Mouse (Mus musculus) right cerebral cortex, postnatal 10 days (tissue): ENCODE data around the gene Dcaf11.
A peak's percentile ranks its signal among the peaks of the same experiment; 100 is the strongest.

Experiments used
- DNase-seq, 2 experiments: peaks; one replicate each; pipeline ENCODE4 v3.0.0; 2021; ENCODE audit warnings: low spot score in 2 of 2

Dcaf11 gene

GRCm38 (mm10) chr14:55584702-55585565 is 25.1 kb downstream of the Dcaf11 start, which contains the start of gene Emc9:
Gene Emc9, minus strand, starts transcription at chr14:55585302.
- DNase-seq = peak; percentile 77 to 78

GRCm38 (mm10) chr14:55585566-55585960 is 25.8 kb downstream of the Dcaf11 start:
- DNase-seq = no peak

- DNase-seq = no peak
These were observed 26.3 kb downstream of the Dcaf11 start for GRCm38 (mm10) chr14:55586149-55586548.

GRCm38 (mm10) chr14:55589271-55589670 is 29.5 kb downstream of the Dcaf11 start:
- no peak for DNase-seq

- no peak for DNase-seq
These were observed 30.1 kb downstream of the Dcaf11 start for GRCm38 (mm10) chr14:55589771-55590448.

- peak; percentile 96 to 98 for DNase-seq
These were observed 31.0 kb downstream of the Dcaf11 start, which contains the start of gene Psme2 for GRCm38 (mm10) chr14:55590748-55591330. Gene Psme2, minus strand, starts transcription at chr14:55591113.

GRCm38 (mm10) chr14:55591331-55591891 is 31.6 kb downstream of the Dcaf11 start, which contains the start of gene Rnf31:
Gene Rnf31, plus strand, starts transcription at chr14:55591708.
- DNase-seq = peak; percentile 95 to 97

GRCm38 (mm10) chr14:55592226-55592625 is 32.4 kb downstream of the Dcaf11 start:
- DNase-seq = no peak

- peak; percentile 70 to 77 for DNase-seq
These were observed 36.4 kb downstream of the Dcaf11 start for GRCm38 (mm10) chr14:55596036-55596690.

GRCm38 (mm10) chr14:55598521-55599390 is 39.0 kb downstream of the Dcaf11 start:
- no peak for DNase-seq

- DNase-seq = no peak
These were observed 43.4 kb downstream of the Dcaf11 start, which contains the start of gene Irf9 for GRCm38 (mm10) chr14:55603271-55603632. Gene Irf9, plus strand, starts transcription at chr14:55603571.

GRCm38 (mm10) chr14:55603633-55604576 is 44.1 kb downstream of the Dcaf11 start:
- peak; percentile 91 to 94 for DNase-seq

- no peak for DNase-seq
These were observed 45.0 kb downstream of the Dcaf11 start for GRCm38 (mm10) chr14:55604823-55605222.

- DNase-seq = no peak
These were observed 46.1 kb downstream of the Dcaf11 start for GRCm38 (mm10) chr14:55605743-55606459.

- DNase-seq = no peak
These were observed 48.5 kb downstream of the Dcaf11 start for GRCm38 (mm10) chr14:55608339-55608738.

GRCm38 (mm10) chr14:55613346-55613745 is 53.5 kb downstream of the Dcaf11 start:
- DNase-seq = no peak

GRCm38 (mm10) chr14:55614565-55615178 is 54.9 kb downstream of the Dcaf11 start:
- no peak for DNase-seq

- no peak for DNase-seq
These were observed 56.1 kb downstream of the Dcaf11 start for GRCm38 (mm10) chr14:55615876-55616275.
